In the genomic region with DNA sequence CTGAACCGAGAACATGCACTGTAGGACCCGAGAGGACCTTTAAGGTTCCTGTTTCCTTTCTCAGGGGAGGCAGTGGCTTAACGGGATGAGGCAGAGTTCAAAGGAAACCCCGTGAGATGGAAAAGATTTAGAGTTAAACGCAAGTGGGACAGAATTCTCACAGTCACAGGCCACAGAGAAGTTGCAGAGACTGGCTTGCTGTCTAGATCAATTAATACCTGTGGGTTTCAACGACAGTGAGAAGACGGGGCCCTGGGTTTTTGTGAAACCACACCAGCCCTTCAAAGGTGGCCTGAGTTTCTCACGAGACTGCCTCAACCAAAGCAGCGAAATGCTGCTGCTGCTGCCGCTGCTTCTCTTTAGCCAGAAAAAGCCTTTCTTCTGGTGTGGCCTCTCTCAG, we compare ENCODE assay signal across 20 mouse cellular contexts. TPM values are rescaled to one million over a fixed set of nuclear protein-coding genes. Genes with fewer than 3 reads are reported as not detected.
A peak's percentile ranks its signal among the peaks of the same experiment; 100 is the strongest.
DNase-seq lines count a peak whose midpoint lies in the region; ATAC-seq and TF ChIP-seq lines count a peak whose summit lies in the region.
"Had no signal": no experiment of that assay in that cellular context is flagged by ENCODE, and none has a peak within 500 bp of the region (broad histone marks: within the 10 kb centered on the region; RNA-seq: fewer than 3 reads in every experiment).

No protein-coding gene starts in this region.

- peak overlapping the region; percentile 56 for H3K4me2 ChIP-seq in CH12.LX (ENCODE audit: insufficient read depth, low read depth, poor library complexity, severe bottlenecking)
- peak overlapping the region; percentile 62 for H3K4me2 ChIP-seq in liver, embryonic 15.5 days
- H3K4me2 ChIP-seq in kidney, embryonic 15.5 days: no peak overlapping the region
- H3K4me2 ChIP-seq: lung, embryonic 14.5 days had no signal

- H3K36me3 ChIP-seq in CH12.LX (replicated peaks in 1 of 2; ENCODE audit: control insufficient read depth in 1 of 2, insufficient read depth in 1 of 2, low read length in 1 of 2) (no peaks in the 10 kb centered on the region), G1E (replicated peaks) (no peaks in the 10 kb centered on the region)
- no peaks in the 10 kb centered on the region for H3K36me3 ChIP-seq in liver, embryonic 15.5 days (replicated peaks)
- H3K36me3 ChIP-seq in kidney, embryonic 15.5 days: no peaks in the 10 kb centered on the region

- H3K9me3 ChIP-seq in CH12.LX (replicated peaks; ENCODE audit: low read length) (no peaks in the 10 kb centered on the region), G1E (replicated peaks) (no peaks in the 10 kb centered on the region)
- H3K9me3 ChIP-seq in liver, embryonic 15.5 days (replicated peaks): no peaks in the 10 kb centered on the region
- H3K9me3 ChIP-seq in kidney, embryonic 15.5 days (replicated peaks): no peaks in the 10 kb centered on the region

- no peak for DNase-seq in layer of hippocampus, adult 2 months (ENCODE audit: low spot score in 2 of 2)
- no peak for DNase-seq in layer of hippocampus, postnatal 10 days (ENCODE audit: low spot score in 2 of 2)
- DNase-seq in CH12.LX (ENCODE audit: extremely low read depth) (no peak), G1E (ENCODE audit: low spot score) (no peak)
- DNase-seq in urinary bladder, postnatal 25 days (ENCODE audit: low spot score): no peak
- DNase-seq in adrenal gland, postnatal 36 days: no peak
- DNase-seq: cerebellum, adult 18-20 months; layer of hippocampus, adult 9-11 months; lung, embryonic 14.5 days had no signal

- TF ChIP-seq RAD21 in CH12.LX (IDR thresholded peaks at IDR 0.05; ENCODE audit: low read depth, low read length): no peak

- H3K4me3 ChIP-seq in layer of hippocampus, adult 2 months: no peak overlapping the region; the same call in 1 of the 2 replicates
- H3K4me3 ChIP-seq in CH12.LX (replicated peaks in 1 of 3; ENCODE audit: low read depth in 2 of 3, low read length in 2 of 3, poor library complexity in 1 of 3) (no peak overlapping the region), G1E (ENCODE audit: low read depth, low read length) (peak overlapping the region; percentile 53; the same call in 1 of the 2 replicates)
- no peak overlapping the region for H3K4me3 ChIP-seq in liver, embryonic 15.5 days (replicated peaks)
- H3K4me3 ChIP-seq in kidney, embryonic 15.5 days (replicated peaks): no peak overlapping the region

- no peak for TF ChIP-seq POLR2A in CH12.LX (IDR thresholded peaks at IDR 0.05; ENCODE audit: low read depth, low read length)

- H3K27me3 ChIP-seq in CH12.LX (replicated peaks) (no peaks in the 10 kb centered on the region), G1E (ENCODE audit: insufficient read depth, low read length) (no peaks in the 10 kb centered on the region)
- H3K27me3 ChIP-seq in liver, embryonic 15.5 days: no peaks in the 10 kb centered on the region
- 0 out of 2 replicates have a peak, but pooled peaks cover 3% of the 10 kb centered on the region for H3K27me3 ChIP-seq in kidney, embryonic 15.5 days

- no peak for ATAC-seq in G1E (ENCODE audit: extremely low read depth, insufficient number of reproducible peaks, low FRiP score, poor library complexity, severe bottlenecking)
- no peak for ATAC-seq in liver, embryonic 15.5 days (ENCODE audit: insufficient read depth)
- no peak for ATAC-seq in kidney, embryonic 15.5 days (replicated peaks; ENCODE audit: low FRiP score)
- ATAC-seq: forebrain, embryonic 16.5 days; hindbrain, embryonic 16.5 days had no signal

- peak overlapping the region; percentile 3 for H3K9ac ChIP-seq in CH12.LX (ENCODE audit: insufficient read depth, low read depth)
- H3K9ac ChIP-seq in liver, embryonic 15.5 days: peak overlapping the region; percentile 33; the same call in 1 of the 2 replicates
- H3K9ac ChIP-seq in kidney, embryonic 15.5 days: no peak overlapping the region
- H3K9ac ChIP-seq: lung, embryonic 14.5 days had no signal

- TF ChIP-seq CTCF in layer of hippocampus, adult 2 months (conservative IDR thresholded peaks at IDR 0.05): no peak
- TF ChIP-seq CTCF in CH12.LX (conservative IDR thresholded peaks at IDR 0.05 in 1 of 2, IDR thresholded peaks at IDR 0.05 in 1 of 2; ENCODE audit: low read depth in 2 of 2, low read length in 2 of 2): no peak
- no peak for TF ChIP-seq CTCF in G1E (IDR thresholded peaks at IDR 0.05; ENCODE audit: low read depth, low read length)

- H3K27ac ChIP-seq in layer of hippocampus, adult 2 months: peak overlapping the region; percentile 48; the same call in 1 of the 2 replicates
- no peak overlapping the region; the same call in 1 of the 2 replicates for H3K27ac ChIP-seq in CH12.LX (ENCODE audit: insufficient read depth, low read depth)
- H3K27ac ChIP-seq in liver, embryonic 15.5 days (replicated peaks): peak overlapping the region; percentile 92
- H3K27ac ChIP-seq in kidney, embryonic 15.5 days: no peak overlapping the region

- no peaks in the 10 kb centered on the region for H3K79me2 ChIP-seq in CH12.LX (replicated peaks; ENCODE audit: control insufficient read depth, extremely low read depth, insufficient read depth, poor library complexity, severe bottlenecking)

- TF ChIP-seq EP300 in CH12.LX (IDR thresholded peaks at IDR 0.05; ENCODE audit: low read length): 0 out of 2 replicates have a peak, but pooled peaks have one; percentile 41

- WGBS in liver, embryonic 15.5 days (ENCODE audit: insufficient replicate concordance): 44% methylated on average over 10 of the region's 10 CpGs
- 54% methylated on average over 10 of the region's 10 CpGs for whole genome bisulfite sequencing in kidney, embryonic 15.5 days

- H3K4me1 ChIP-seq in CH12.LX (ENCODE audit: control insufficient read depth in 1 of 2, insufficient read depth in 2 of 2) (peaks cover 16 to 25% of the 10 kb centered on the region in 2 experiments), G1E (ENCODE audit: insufficient read depth, low read depth, low read length) (peaks cover 82% of the 10 kb centered on the region)
- H3K4me1 ChIP-seq in liver, embryonic 15.5 days (replicated peaks): peaks cover 92% of the 10 kb centered on the region
- H3K4me1 ChIP-seq in kidney, embryonic 15.5 days: peaks cover 17% of the 10 kb centered on the region

- dilution Hi-C loops in CH12.LX (cut with MboI; ENCODE audit: extremely low pct_ligation_motif_present, extremely low pct_unique_long_range_greater_than_20kb, low sequenced_read_pairs): no loop called here

- in situ Hi-C loops in CH12.LX (cut with MboI; ENCODE audit: low pct_ligation_motif_present, low pct_unique_long_range_greater_than_20kb, low sequenced_read_pairs): no loop called here

TF ChIP-seq in CH12.LX, 34 proteins besides CTCF, POLR2A, EP300 and RAD21:
- peak; percentile 81 for TF ChIP-seq BHLHE40 (IDR thresholded peaks at IDR 0.05; ENCODE audit: low read depth, low read length)
- no peak for TF ChIP-seq TCF12 (IDR thresholded peaks at IDR 0.05; ENCODE audit: low read depth, low read length)
- 0 out of 2 replicates have a peak, but pooled peaks have one; percentile 28 for TF ChIP-seq IRF4 (IDR thresholded peaks at IDR 0.05; ENCODE audit: low read depth, low read length)
- TF ChIP-seq CHD2 (IDR thresholded peaks at IDR 0.05; ENCODE audit: low read length): 0 out of 2 replicates have a peak, but pooled peaks have one; percentile 49
- 0 out of 2 replicates have a peak, but pooled peaks have one; percentile 4 for TF ChIP-seq MAX (IDR thresholded peaks at IDR 0.05; ENCODE audit: low read length)

RNA-seq across cellular contexts. Expression of a gene that starts 19.9 kb away (rescaled TPM):
- 10 to 100 TPM; 68.9 TPM for total RNA-seq in layer of hippocampus, adult 2 months (2021)
- total RNA-seq in layer of hippocampus, postnatal 10 days (2021): 10 to 100 TPM; 80.2 to 85.8 TPM
- total RNA-seq in CH12.LX (2012; rRNA removed) (59.0 and 66.9 TPM in 2 replicates), CH12.LX (2014; rRNA removed) (124 and 127 TPM in 2 replicates), G1E (2014; fragmentation: Nextera tagmentation) (303 and 306 TPM in 2 replicates), G1E (2017) (121 and 135 TPM in 2 replicates)
- polyA plus RNA-seq in CH12.LX (2012; ENCODE audit: insufficient read length, low read depth) (94.0 and 106 TPM in 2 replicates), G1E (2012) (30.4 and 32.1 TPM in 2 replicates)
- 46.3 and 46.5 TPM in 2 replicates for polyA plus RNA-seq in liver, embryonic 15.5 days (2015; fragmentation: Nextera tagmentation; extraction: Ambion mirVana)
- 10 to 100 TPM; 52.5 to 60.5 TPM for total RNA-seq in adrenal gland, postnatal 36 days (2021)
- polyA plus RNA-seq in kidney, embryonic 15.5 days (2015; fragmentation: Nextera tagmentation; extraction: Ambion mirVana): 29.7 and 33.0 TPM in 2 replicates

RNA-seq across cellular contexts. Expression of a gene that starts 48.3 kb away (rescaled TPM):
- not detected for total RNA-seq in layer of hippocampus, adult 2 months (2021)
- total RNA-seq in layer of hippocampus, postnatal 10 days (2021): not detected
- total RNA-seq in CH12.LX (2012; rRNA removed) (not detected in 2 replicates), CH12.LX (2014; rRNA removed) (not detected in 2 replicates), G1E (2014; fragmentation: Nextera tagmentation) (not detected in 2 replicates), G1E (2017) (not detected in 2 replicates)
- polyA plus RNA-seq in CH12.LX (2012; ENCODE audit: insufficient read length, low read depth) (not detected in 2 replicates), G1E (2012) (not detected in 2 replicates)
- polyA plus RNA-seq in liver, embryonic 15.5 days (2015; fragmentation: Nextera tagmentation; extraction: Ambion mirVana): not detected in 2 replicates
- not detected for total RNA-seq in adrenal gland, postnatal 36 days (2021)
- polyA plus RNA-seq in kidney, embryonic 15.5 days (2015; fragmentation: Nextera tagmentation; extraction: Ambion mirVana): not detected in 2 replicates
- total RNA-seq: gastrocnemius, postnatal 10 days; left cerebral cortex, postnatal 25 days; megakaryocyte progenitor cell, adult 5-6 weeks; MEL had no signal
- polyA plus RNA-seq: forebrain, embryonic 16.5 days; heart, embryonic 14.5 days; hindbrain, embryonic 16.5 days; kidney, embryonic 16.5 days; lung, embryonic 14.5 days; neural tube, embryonic 14.5 days had no signal

RNA-seq across cellular contexts. Expression of a gene that starts 51.1 kb away (rescaled TPM):
- total RNA-seq in layer of hippocampus, adult 2 months (2021): not detected
- not detected for total RNA-seq in layer of hippocampus, postnatal 10 days (2021)
- total RNA-seq in CH12.LX (2012; rRNA removed) (not detected in 2 replicates), CH12.LX (2014; rRNA removed) (not detected in 2 replicates), G1E (2014; fragmentation: Nextera tagmentation) (not detected in 2 replicates), G1E (2017) (not detected in 2 replicates)
- polyA plus RNA-seq in CH12.LX (2012; ENCODE audit: insufficient read length, low read depth) (not detected in 2 replicates), G1E (2012) (not detected in 2 replicates)
- 0.07 and 0.10 TPM in 2 replicates for polyA plus RNA-seq in liver, embryonic 15.5 days (2015; fragmentation: Nextera tagmentation; extraction: Ambion mirVana)
- not detected for total RNA-seq in adrenal gland, postnatal 36 days (2021)
- polyA plus RNA-seq in kidney, embryonic 15.5 days (2015; fragmentation: Nextera tagmentation; extraction: Ambion mirVana): 1.7 and 2.7 TPM in 2 replicates
- total RNA-seq: gastrocnemius, postnatal 10 days; left cerebral cortex, postnatal 25 days; megakaryocyte progenitor cell, adult 5-6 weeks; MEL had no signal
- polyA plus RNA-seq: forebrain, embryonic 16.5 days; heart, embryonic 14.5 days; hindbrain, embryonic 16.5 days; lung, embryonic 14.5 days; neural tube, embryonic 14.5 days had no signal

Comparison
In these comparisons a context has a peak if more than half of its experiments do, and no peak if none do; other contexts are left out.
1. H3K27ac ChIP-seq: peak in layer of hippocampus, adult 2 months (single experiment) and liver, embryonic 15.5 days (single experiment); none in CH12.LX (single experiment) and kidney, embryonic 15.5 days (single experiment).